Mouse (Mus musculus) urinary bladder, postnatal 36 days (tissue): ENCODE data around the gene Dab1.

Experiments
- DNase-seq, 2 experiments: peaks; one replicate each; pipeline ENCODE4 v3.0.0; 2022; ENCODE audit warnings: low spot score in 2 of 2, mixed read lengths in 1 of 2

The Dab1 gene

GRCm38 (mm10) chr4:103804461-103804860 lies 185.3 kb downstream of the Dab1 start:
- no peak for DNase-seq

- DNase-seq = no peak
These were observed 203.5 kb downstream of the Dab1 start for GRCm38 (mm10) chr4:103822669-103823068.

GRCm38 (mm10) chr4:103838377-103838776 lies 219.2 kb downstream of the Dab1 start:
- DNase-seq = no peak

- no peak for DNase-seq
These were observed 220.4 kb downstream of the Dab1 start for GRCm38 (mm10) chr4:103839541-103839940.

- DNase-seq = no peak
These were observed 222.0 kb downstream of the Dab1 start for GRCm38 (mm10) chr4:103841126-103841525.

- no peak for DNase-seq
These were observed 225.5 kb downstream of the Dab1 start for GRCm38 (mm10) chr4:103844635-103845034.

GRCm38 (mm10) chr4:103857173-103857572 lies 238.0 kb downstream of the Dab1 start:
- DNase-seq = no peak

- DNase-seq = no peak
These were observed 256.4 kb downstream of the Dab1 start for GRCm38 (mm10) chr4:103875564-103875963.

- DNase-seq = no peak
These were observed 259.7 kb downstream of the Dab1 start for GRCm38 (mm10) chr4:103878841-103879240.

GRCm38 (mm10) chr4:103881641-103882040 lies 262.5 kb downstream of the Dab1 start:
- DNase-seq = no peak

GRCm38 (mm10) chr4:103888086-103888485 lies 268.9 kb downstream of the Dab1 start:
- DNase-seq = no peak

GRCm38 (mm10) chr4:103889110-103889509 lies 270.0 kb downstream of the Dab1 start:
- no peak for DNase-seq

GRCm38 (mm10) chr4:103896806-103897205 lies 277.6 kb downstream of the Dab1 start:
- no peak for DNase-seq

- no peak for DNase-seq
These were observed 278.5 kb downstream of the Dab1 start for GRCm38 (mm10) chr4:103897702-103898101.

GRCm38 (mm10) chr4:103911441-103911840 lies 292.3 kb downstream of the Dab1 start:
- DNase-seq = no peak

GRCm38 (mm10) chr4:103912071-103912470 lies 292.9 kb downstream of the Dab1 start:
- DNase-seq = no peak

GRCm38 (mm10) chr4:103922431-103922931 lies 303.3 kb downstream of the Dab1 start:
- no peak for DNase-seq

GRCm38 (mm10) chr4:103926682-103927081 lies 307.5 kb downstream of the Dab1 start:
- no peak for DNase-seq

- no peak for DNase-seq
These were observed 310.5 kb downstream of the Dab1 start for GRCm38 (mm10) chr4:103929631-103930030.

- no peak for DNase-seq
These were observed 315.2 kb downstream of the Dab1 start for GRCm38 (mm10) chr4:103934364-103934763.

GRCm38 (mm10) chr4:103948255-103948654 lies 329.1 kb downstream of the Dab1 start:
- no peak for DNase-seq

GRCm38 (mm10) chr4:103953652-103954220 lies 334.6 kb downstream of the Dab1 start:
- DNase-seq = no peak

GRCm38 (mm10) chr4:103961134-103962049 lies 342.2 kb downstream of the Dab1 start:
- DNase-seq = peak in 1 of 2 experiments; percentile 7
